Mouse (Mus musculus): ENCODE data around the gene Sec61a2.
A peak's percentile ranks its signal among the peaks of the same experiment; 100 is the strongest.

Gene Sec61a2

GRCm38 (mm10) chr2:5894843-5895570 is at the start of gene Sec61a2:
TSS of gene Sec61a2 (minus strand) at chr2:5895432.
- DNase-seq (ENCODE audit: low read depth, low spot score): peak; percentile 98

DNA sequence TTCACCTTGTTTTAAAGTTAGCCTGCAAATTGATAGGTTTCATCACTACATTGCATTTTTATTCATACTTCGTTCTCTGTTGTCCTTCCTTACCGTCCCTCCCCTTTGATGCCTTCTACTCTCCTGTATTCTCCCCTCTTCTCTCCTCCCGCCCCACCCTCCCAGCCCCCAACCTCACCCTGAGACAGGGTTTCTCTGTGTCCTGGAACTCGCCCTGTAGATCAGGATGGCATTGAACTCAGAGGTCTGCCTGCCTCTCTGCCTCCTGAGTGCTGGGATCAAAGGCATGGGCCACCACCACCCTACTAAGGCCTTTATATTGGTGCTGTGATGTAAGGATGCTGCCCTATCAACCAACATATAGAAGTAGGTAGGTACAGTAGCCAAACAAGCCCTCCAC is 47.8 kb upstream of the Sec61a2 start:
- DNase-seq (ENCODE audit: low read depth, low spot score): no peak

- DNase-seq (ENCODE audit: low read depth, low spot score): peak; percentile 45
Measured at GRCm38 (mm10) chr2:5942416-5943032, 47.3 kb upstream of the Sec61a2 start, which contains the start of gene Dhtkd1. TSS of gene Dhtkd1 (minus strand) at chr2:5942792.

- no peak for DNase-seq (ENCODE audit: low read depth, low spot score)
Measured at GRCm38 (mm10) chr2:5941861-5942415, 46.7 kb upstream of the Sec61a2 start.

DNA sequence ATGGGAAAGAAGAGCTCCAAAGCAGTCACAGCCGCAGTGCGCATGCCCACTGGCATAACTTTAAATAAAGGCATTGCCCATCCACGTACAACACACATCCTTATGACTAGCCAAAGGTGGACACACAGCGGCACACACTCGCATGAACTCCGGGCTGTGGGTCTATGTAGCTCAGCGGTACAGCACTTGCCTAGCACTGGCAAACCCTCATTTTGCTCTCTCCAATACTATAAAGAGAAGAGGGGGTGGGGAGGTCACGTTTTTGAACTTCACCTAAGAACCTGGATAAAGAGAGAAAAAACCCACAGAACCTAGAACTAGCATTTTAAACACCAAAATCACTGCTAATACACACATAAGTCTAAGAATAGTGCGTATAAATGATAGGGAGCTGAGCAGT is 45.7 kb upstream of the Sec61a2 start:
- no peak for DNase-seq (ENCODE audit: low read depth, low spot score)

DNA sequence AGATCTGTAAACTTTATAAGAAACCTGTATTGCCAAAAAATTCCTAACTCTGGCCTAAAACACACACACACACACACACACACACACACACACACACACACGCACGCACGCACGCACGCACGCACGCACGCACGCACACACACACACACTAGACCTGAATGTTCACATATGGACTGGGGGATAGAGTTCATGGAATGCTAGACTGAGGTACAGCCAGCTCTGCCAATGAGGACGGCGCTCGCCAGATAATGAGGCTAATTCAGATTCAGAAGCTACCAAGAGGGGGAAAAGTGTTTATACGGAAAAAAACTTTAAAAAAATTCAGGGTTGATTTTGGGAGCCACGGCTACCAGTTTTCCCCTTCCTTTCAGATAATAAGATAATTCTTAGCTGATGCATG is 44.7 kb upstream of the Sec61a2 start:
- DNase-seq (ENCODE audit: low read depth, low spot score): no peak

DNA sequence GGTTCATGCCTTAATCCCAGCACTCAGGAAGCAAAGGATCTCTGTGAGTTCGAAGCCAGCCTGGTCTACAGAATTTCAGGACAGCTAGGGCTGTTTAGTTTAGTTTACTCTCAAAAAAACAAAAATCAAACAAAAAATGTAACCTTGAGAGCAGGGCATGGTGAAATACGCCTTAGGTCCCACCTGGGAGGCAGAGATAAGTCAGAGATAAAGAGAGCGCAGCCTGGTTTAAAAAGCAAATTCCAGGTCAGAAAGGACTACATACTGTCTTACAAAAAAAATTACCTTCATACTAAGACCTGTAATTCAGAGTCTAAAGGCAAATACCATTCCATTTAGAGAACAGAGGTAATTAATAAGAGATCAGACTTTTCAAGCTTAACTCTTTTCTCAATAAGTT is 44.1 kb upstream of the Sec61a2 start:
- DNase-seq (ENCODE audit: low read depth, low spot score): no peak

DNA sequence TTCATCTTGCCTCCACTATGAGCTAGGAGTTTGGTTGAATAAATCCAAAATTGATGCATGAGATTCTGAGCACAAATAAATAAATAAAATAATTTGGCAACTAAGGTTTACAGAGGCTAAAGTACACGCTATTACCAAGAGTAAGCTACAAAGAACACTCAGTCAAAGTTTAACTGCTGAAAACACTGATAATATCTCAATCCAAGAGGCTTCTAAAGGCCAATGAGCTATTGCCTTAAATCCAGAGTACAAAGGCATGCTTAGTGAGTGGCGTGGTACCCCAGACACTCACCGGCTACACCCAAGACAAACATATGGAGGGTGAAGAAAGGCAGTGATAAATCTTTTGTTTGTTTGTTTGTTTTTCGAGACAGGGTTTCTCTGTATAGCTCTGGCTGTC is 41.3 kb upstream of the Sec61a2 start:
- DNase-seq (ENCODE audit: low read depth, low spot score): no peak

DNA sequence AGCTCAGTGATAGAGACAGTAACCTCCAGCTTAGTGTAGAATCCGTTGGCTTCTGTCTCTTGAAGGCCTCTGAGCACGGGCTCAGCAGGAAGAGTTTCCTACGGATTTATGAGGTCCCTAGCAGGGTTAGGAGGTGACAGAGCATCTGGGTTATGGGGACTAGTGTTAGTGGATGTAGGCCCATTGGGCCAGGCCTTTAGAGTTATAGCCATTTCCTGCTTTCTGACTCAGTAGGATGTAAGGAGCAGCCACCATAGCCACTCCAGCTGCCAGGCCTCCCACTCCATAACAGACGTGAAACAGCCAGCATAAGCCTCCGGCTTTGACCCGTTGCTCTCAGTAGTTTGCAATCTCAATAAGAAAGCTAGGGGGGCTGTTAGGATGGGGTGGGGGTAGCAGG is 40.8 kb upstream of the Sec61a2 start:
- no peak for DNase-seq (ENCODE audit: low read depth, low spot score)

GRCm38 (mm10) chr2:5934936-5935335 is 39.7 kb upstream of the Sec61a2 start:
- no peak for DNase-seq (ENCODE audit: low read depth, low spot score)

DNA sequence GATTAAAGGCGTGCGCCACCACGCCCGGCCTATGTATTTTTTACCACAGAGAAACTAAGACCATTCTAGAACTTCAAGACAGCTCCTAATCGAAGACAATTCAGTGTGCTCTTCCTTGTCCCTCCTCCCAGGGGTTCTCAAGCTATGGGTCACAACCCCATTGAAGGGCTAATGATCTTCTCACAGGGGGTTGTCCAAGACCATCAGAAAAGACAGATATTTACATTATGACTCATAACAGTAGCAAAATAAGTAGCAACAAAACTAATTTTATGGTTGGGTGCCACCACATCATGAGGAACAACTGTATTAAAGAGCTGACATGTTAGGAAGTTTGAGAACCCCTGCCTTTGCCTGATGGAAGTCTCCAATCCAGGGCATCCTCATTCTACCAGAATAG is 36.7 kb upstream of the Sec61a2 start:
- no peak for DNase-seq (ENCODE audit: low read depth, low spot score)

- no peak for DNase-seq (ENCODE audit: low read depth, low spot score)
Measured at GRCm38 (mm10) chr2:5930291-5931054, 35.2 kb upstream of the Sec61a2 start.

- DNase-seq (ENCODE audit: low read depth, low spot score): no peak
Measured at GRCm38 (mm10) chr2:5929793-5930192, 34.6 kb upstream of the Sec61a2 start.

DNA sequence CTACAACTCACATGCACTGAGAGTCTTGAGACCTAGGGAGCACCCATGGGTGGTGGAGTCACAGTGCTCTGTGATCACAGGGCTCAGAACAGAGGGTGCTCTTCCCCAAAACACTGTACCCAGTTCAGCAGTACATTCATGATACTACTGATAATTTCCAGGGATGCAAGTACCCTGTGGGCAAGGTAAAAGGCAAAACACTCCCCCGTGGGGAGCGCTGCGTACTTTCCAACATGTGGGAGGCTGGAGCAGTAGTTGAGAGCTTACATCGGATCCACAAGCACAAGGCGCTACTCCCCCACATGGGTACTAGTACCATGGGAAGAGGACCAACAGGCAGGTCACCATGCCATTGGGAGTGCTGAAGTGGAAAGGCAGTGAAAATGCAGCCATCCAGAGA is 32.2 kb upstream of the Sec61a2 start:
- DNase-seq (ENCODE audit: low read depth, low spot score): no peak

GRCm38 (mm10) chr2:5923786-5924185 is 28.6 kb upstream of the Sec61a2 start:
- no peak for DNase-seq (ENCODE audit: low read depth, low spot score)

DNA sequence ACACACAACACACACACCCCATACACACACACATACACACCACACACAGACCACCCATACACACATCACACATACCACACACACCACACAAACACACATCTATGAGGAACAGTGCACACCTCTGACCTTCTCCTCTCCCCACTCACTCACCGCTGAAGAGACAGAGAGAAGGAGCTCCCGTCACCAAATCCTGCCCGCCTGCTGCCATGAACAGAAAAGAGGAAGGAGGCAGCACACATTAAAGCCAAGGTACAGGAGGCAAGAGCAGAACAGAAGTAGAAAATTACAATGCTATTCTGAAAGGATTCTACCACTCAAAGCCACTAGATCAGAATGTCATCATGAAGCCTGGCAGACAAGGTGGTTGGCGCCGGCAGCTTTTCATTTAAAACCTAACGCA is 27.6 kb upstream of the Sec61a2 start:
- no peak for DNase-seq (ENCODE audit: low read depth, low spot score)

- no peak for DNase-seq (ENCODE audit: low read depth, low spot score)
Measured at GRCm38 (mm10) chr2:5911282-5911965, 16.2 kb upstream of the Sec61a2 start.

DNA sequence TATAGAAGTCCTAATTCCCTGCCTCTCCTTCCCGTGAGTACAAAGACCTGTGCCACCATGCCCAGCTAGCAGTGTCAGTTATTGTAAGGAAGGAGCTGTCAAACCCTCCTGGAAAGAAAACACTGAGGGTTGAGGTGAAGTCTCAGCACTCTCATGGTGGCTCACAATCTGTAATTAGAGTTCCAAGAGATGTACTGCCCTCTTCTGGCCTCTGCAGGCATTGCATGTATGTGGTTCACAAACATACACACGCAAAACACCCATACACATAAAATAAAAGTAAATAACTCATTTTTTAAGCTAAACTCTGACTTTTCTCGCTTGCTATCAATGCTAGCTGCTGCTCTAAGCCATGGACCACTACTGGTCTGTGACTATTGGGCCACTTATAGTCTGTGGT is 11.4 kb upstream of the Sec61a2 start:
- no peak for DNase-seq (ENCODE audit: low read depth, low spot score)

DNA sequence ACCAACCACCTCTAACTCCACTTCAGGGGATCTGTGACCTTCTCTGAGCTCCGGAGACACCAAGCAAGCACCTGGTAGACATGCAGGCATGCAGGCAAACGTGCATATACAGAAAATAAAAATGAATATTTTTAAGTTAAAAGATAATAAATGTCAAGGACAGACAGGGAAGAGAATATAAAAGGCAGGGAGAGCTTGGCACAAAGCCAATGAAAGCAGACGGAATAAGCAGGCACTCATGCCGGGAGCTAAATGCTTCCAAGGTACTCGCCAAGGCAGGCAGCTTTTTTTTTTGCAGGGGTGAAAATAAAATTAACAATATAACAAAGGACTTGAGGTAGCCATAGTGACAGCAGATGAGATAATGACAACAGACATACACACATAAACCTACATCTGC is 10.9 kb upstream of the Sec61a2 start:
- DNase-seq (ENCODE audit: low read depth, low spot score): no peak

- no peak for DNase-seq (ENCODE audit: low read depth, low spot score)
Measured at GRCm38 (mm10) chr2:5900145-5900544, 4.9 kb upstream of the Sec61a2 start.

DNA sequence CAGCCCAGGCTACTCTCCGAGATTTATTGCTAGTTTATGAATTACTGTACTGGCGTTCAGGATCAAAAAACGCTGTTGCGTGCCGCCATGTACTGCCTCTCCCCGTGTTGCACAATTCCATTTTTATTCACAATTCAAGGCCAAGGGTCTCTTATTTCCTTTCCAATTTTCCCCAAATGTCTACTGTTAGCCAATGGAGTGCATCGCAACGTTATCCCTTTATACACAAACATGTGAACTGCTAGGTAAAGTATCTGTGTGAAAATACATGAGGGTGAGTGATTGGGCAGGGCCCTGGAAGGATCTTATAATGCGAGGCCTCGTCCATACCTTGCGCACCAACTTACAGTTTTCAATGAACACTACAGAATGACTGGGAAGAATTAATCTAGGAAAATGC is 936 bp downstream of the Sec61a2 start:
- DNase-seq (ENCODE audit: low read depth, low spot score): no peak

DNA sequence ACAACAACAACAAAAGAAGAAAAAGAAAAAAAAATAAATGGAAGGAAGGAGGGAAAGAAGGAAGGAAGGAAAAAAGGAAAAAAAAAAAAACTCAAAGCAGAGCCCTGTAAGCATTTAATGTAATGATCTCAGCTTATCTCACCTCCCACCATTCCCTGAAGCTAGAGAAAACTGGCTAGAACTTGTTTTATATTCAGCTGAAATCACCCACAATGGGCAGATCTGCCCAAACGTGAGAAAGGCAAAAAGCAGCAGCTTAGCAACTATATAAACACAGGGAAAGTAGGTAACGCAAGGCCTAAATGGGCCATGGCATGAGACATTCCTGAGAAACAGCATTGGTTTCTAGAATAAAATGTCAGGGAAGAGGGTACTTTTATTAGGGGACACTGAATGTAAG is 5.8 kb downstream of the Sec61a2 start:
- DNase-seq (ENCODE audit: low read depth, low spot score): no peak
